Mouse (Mus musculus): ENCODE results near the gene Mapt. TPM values are rescaled to one million over a fixed set of nuclear protein-coding genes. Genes with fewer than 3 reads are reported as not detected.
A peak's percentile ranks its signal among the peaks of the same experiment; 100 is the strongest.

The Mapt gene
- 936 and 1,059 TPM in 2 replicates for polyA plus RNA-seq (2015; fragmentation: Nextera tagmentation; extraction: Ambion mirVana)

- ATAC-seq (ENCODE audit: low FRiP score, low read depth), result peak; percentile 79
- no peaks in the 10 kb centered on the region for H3K27me3 ChIP-seq
- H3K4me3 ChIP-seq, result peak within 1 kb of the TSS; percentile 78
- 0% methylated on average over 59 of the region's 94 CpGs for WGBS
- peak within 1 kb of the TSS; percentile 60 for H3K4me2 ChIP-seq
- no peaks in the 10 kb centered on the region for H3K36me3 ChIP-seq
- H3K27ac ChIP-seq (replicated peaks), result peak within 1 kb of the TSS; percentile 98
- no peaks in the 10 kb centered on the region for H3K9me3 ChIP-seq
- H3K4me1 ChIP-seq (replicated peaks), result peaks cover 34% of the 10 kb centered on the region
- H3K9ac ChIP-seq, result peak within 1 kb of the TSS; percentile 93
Observed at GRCm38 (mm10) chr11:104231041-104231911, at the start of gene Mapt. Gene Mapt, plus strand, starts transcription at chr11:104231390.

- Histone ChIP-seq H3K9ac (no peak overlapping the region), H3K27me3 (no peaks in the 10 kb centered on the region; the same call in 1 of the 2 replicates), H3K4me3 (no peak overlapping the region), H3K4me1 (replicated peaks) (no peaks in the 10 kb centered on the region), H3K9me3 (no peaks in the 10 kb centered on the region), H3K36me3 (no peaks in the 10 kb centered on the region), H3K27ac (replicated peaks) (no peak overlapping the region), H3K4me2 (no peak overlapping the region)
- 83% methylated on average over 3 of the region's 3 CpGs for WGBS
- no peak for ATAC-seq (ENCODE audit: low FRiP score, low read depth)
Observed at GRCm38 (mm10) chr11:104182141-104182540, 49.0 kb upstream of the Mapt start.

GRCm38 (mm10) chr11:104186135-104186836, 44.9 kb upstream of the Mapt start, which contains the start of gene Sppl2c:
Gene Sppl2c, plus strand, starts transcription at chr11:104186327.
- H3K9me3 ChIP-seq, result no peaks in the 10 kb centered on the region
- H3K4me1 ChIP-seq (replicated peaks), result no peaks in the 10 kb centered on the region
- no peaks in the 10 kb centered on the region for H3K36me3 ChIP-seq
- ATAC-seq (ENCODE audit: low FRiP score, low read depth), result no peak
- WGBS, result 85% methylated on average over 13 of the region's 13 CpGs
- no peak within 1 kb of the TSS for H3K27ac ChIP-seq (replicated peaks)
- no peak within 1 kb of the TSS for H3K4me2 ChIP-seq
- no peak within 1 kb of the TSS for H3K4me3 ChIP-seq
- no peak within 1 kb of the TSS for H3K9ac ChIP-seq
- no peaks in the 10 kb centered on the region for H3K27me3 ChIP-seq

- no peaks in the 10 kb centered on the region for H3K27me3 ChIP-seq
- no peak overlapping the region for H3K9ac ChIP-seq
- ATAC-seq (ENCODE audit: low FRiP score, low read depth), result no peak
- no peak overlapping the region for H3K27ac ChIP-seq (replicated peaks)
- no peaks in the 10 kb centered on the region for H3K4me1 ChIP-seq (replicated peaks)
- no peaks in the 10 kb centered on the region for H3K36me3 ChIP-seq
- H3K9me3 ChIP-seq, result no peaks in the 10 kb centered on the region
- no peak overlapping the region for H3K4me3 ChIP-seq
- WGBS, result 89% methylated on average over 9 of the region's 9 CpGs
- H3K4me2 ChIP-seq, result no peak overlapping the region
Observed at GRCm38 (mm10) chr11:104186837-104187150, 44.4 kb upstream of the Mapt start.

GRCm38 (mm10) chr11:104187766-104188165, 43.4 kb upstream of the Mapt start:
- no peaks in the 10 kb centered on the region for H3K36me3 ChIP-seq
- 94% methylated on average over 10 of the region's 10 CpGs for WGBS

GRCm38 (mm10) chr11:104190008-104190407, 41.2 kb upstream of the Mapt start:
- Histone ChIP-seq H3K4me1 (replicated peaks) (no peaks in the 10 kb centered on the region), H3K36me3 (no peaks in the 10 kb centered on the region), H3K9ac (no peak overlapping the region), H3K9me3 (no peaks in the 10 kb centered on the region), H3K27me3 (0 out of 2 replicates have a peak, but pooled peaks cover 2% of the 10 kb centered on the region), H3K4me3 (no peak overlapping the region), H3K27ac (replicated peaks) (no peak overlapping the region), H3K4me2 (no peak overlapping the region)
- WGBS, result 92% methylated on average over 2 of the region's 2 CpGs
- no peak for ATAC-seq (ENCODE audit: low FRiP score, low read depth)

More at GRCm38 (mm10) chr11:104187766-104188165, 43.4 kb upstream of the Mapt start:
- H3K4me2 ChIP-seq, result no peak overlapping the region
- H3K27ac ChIP-seq (replicated peaks), result no peak overlapping the region
- no peaks in the 10 kb centered on the region for H3K27me3 ChIP-seq
- no peak for ATAC-seq (ENCODE audit: low FRiP score, low read depth)
- H3K9me3 ChIP-seq, result no peaks in the 10 kb centered on the region
- H3K9ac ChIP-seq, result no peak overlapping the region
- H3K4me3 ChIP-seq, result no peak overlapping the region
- no peaks in the 10 kb centered on the region for H3K4me1 ChIP-seq (replicated peaks)

- H3K27me3 ChIP-seq, result peaks cover 17% of the 10 kb centered on the region
- H3K4me2 ChIP-seq, result peak overlapping the region; percentile 42
- no peaks in the 10 kb centered on the region for H3K36me3 ChIP-seq
- H3K4me1 ChIP-seq (replicated peaks), result 0 out of 2 replicates have a peak, but pooled peaks cover 3% of the 10 kb centered on the region
- peak; percentile 23; the same call in 1 of the 2 replicates for ATAC-seq (ENCODE audit: low FRiP score, low read depth)
- H3K9ac ChIP-seq, result no peak overlapping the region
- H3K27ac ChIP-seq (replicated peaks), result no peak overlapping the region
- no peaks in the 10 kb centered on the region for H3K9me3 ChIP-seq
- 75% methylated on average over 11 of the region's 11 CpGs for WGBS
- H3K4me3 ChIP-seq, result no peak overlapping the region
Observed at GRCm38 (mm10) chr11:104195382-104195781, 35.8 kb upstream of the Mapt start.

GRCm38 (mm10) chr11:104195791-104196190, 35.4 kb upstream of the Mapt start:
- H3K4me3 ChIP-seq, result no peak overlapping the region
- peak overlapping the region; percentile 42 for H3K4me2 ChIP-seq
- no peak overlapping the region for H3K27ac ChIP-seq (replicated peaks)
- H3K27me3 ChIP-seq, result peaks cover 17% of the 10 kb centered on the region
- ATAC-seq (ENCODE audit: low FRiP score, low read depth), result peak; percentile 86
- no peaks in the 10 kb centered on the region for H3K36me3 ChIP-seq
- WGBS, result 6% methylated on average over 9 of the region's 9 CpGs
- H3K9me3 ChIP-seq, result no peaks in the 10 kb centered on the region
- no peak overlapping the region for H3K9ac ChIP-seq
- 0 out of 2 replicates have a peak, but pooled peaks cover 3% of the 10 kb centered on the region for H3K4me1 ChIP-seq (replicated peaks)

- Histone ChIP-seq H3K4me2 (no peak overlapping the region), H3K4me1 (replicated peaks) (0 out of 2 replicates have a peak, but pooled peaks cover 3% of the 10 kb centered on the region), H3K27ac (replicated peaks) (no peak overlapping the region), H3K36me3 (no peaks in the 10 kb centered on the region), H3K27me3 (peaks cover 17% of the 10 kb centered on the region), H3K9me3 (0 out of 2 replicates have a peak, but pooled peaks cover 4% of the 10 kb centered on the region), H3K9ac (no peak overlapping the region), H3K4me3 (no peak overlapping the region)
- ATAC-seq (ENCODE audit: low FRiP score, low read depth), result no peak
- 7% methylated on average over 10 of the region's 10 CpGs for WGBS
Observed at GRCm38 (mm10) chr11:104197861-104198260, 33.3 kb upstream of the Mapt start.

GRCm38 (mm10) chr11:104203271-104203670, 27.9 kb upstream of the Mapt start:
- H3K9ac ChIP-seq, result no peak overlapping the region
- H3K4me2 ChIP-seq, result no peak overlapping the region
- H3K36me3 ChIP-seq, result no peaks in the 10 kb centered on the region
- H3K4me3 ChIP-seq, result no peak overlapping the region
- ATAC-seq (ENCODE audit: low FRiP score, low read depth), result no peak
- peaks cover 4% of the 10 kb centered on the region for H3K27me3 ChIP-seq
- H3K4me1 ChIP-seq (replicated peaks), result no peaks in the 10 kb centered on the region
- H3K27ac ChIP-seq (replicated peaks), result no peak overlapping the region
- 90% methylated on average over 3 of the region's 3 CpGs for WGBS
- 0 out of 2 replicates have a peak, but pooled peaks cover 4% of the 10 kb centered on the region for H3K9me3 ChIP-seq

GRCm38 (mm10) chr11:104206573-104206972, 24.6 kb upstream of the Mapt start:
- Histone ChIP-seq H3K4me1 (replicated peaks) (no peaks in the 10 kb centered on the region), H3K27me3 (no peaks in the 10 kb centered on the region), H3K27ac (replicated peaks) (no peak overlapping the region), H3K36me3 (no peaks in the 10 kb centered on the region), H3K9ac (no peak overlapping the region), H3K9me3 (0 out of 2 replicates have a peak, but pooled peaks cover 4% of the 10 kb centered on the region), H3K4me3 (no peak overlapping the region), H3K4me2 (no peak overlapping the region)
- ATAC-seq (ENCODE audit: low FRiP score, low read depth), result no peak
- WGBS, result 82% methylated on average over 4 of the region's 4 CpGs

GRCm38 (mm10) chr11:104209041-104209440, 22.1 kb upstream of the Mapt start:
- H3K4me3 ChIP-seq, result no peak overlapping the region
- ATAC-seq (ENCODE audit: low FRiP score, low read depth), result no peak
- no peak overlapping the region for H3K9ac ChIP-seq
- no peaks in the 10 kb centered on the region for H3K9me3 ChIP-seq
- no peaks in the 10 kb centered on the region for H3K4me1 ChIP-seq (replicated peaks)
- H3K36me3 ChIP-seq, result no peaks in the 10 kb centered on the region
- no peak overlapping the region for H3K27ac ChIP-seq (replicated peaks)
- WGBS, result 79% methylated on average over 3 of the region's 3 CpGs
- H3K27me3 ChIP-seq, result no peaks in the 10 kb centered on the region
- no peak overlapping the region for H3K4me2 ChIP-seq

Data from hindbrain, embryonic 15.5 days (tissue).